ENCODE assay signal across 9 mouse cellular contexts in genomic region chr11:97101722-97102121, GRCm38 (mm10). TPM values are rescaled to one million over a fixed set of nuclear protein-coding genes. Genes with fewer than 3 reads are reported as not detected.
DNase-seq lines count a peak whose midpoint lies in the region; ATAC-seq and TF ChIP-seq lines count a peak whose summit lies in the region.
"Had no signal": no experiment of that assay in that cellular context is flagged by ENCODE, and none has a peak within 500 bp of the region (broad histone marks: within the 10 kb centered on the region; RNA-seq: fewer than 3 reads in every experiment).

No protein-coding gene starts in this region.

- WGBS in neural tube, embryonic 15.5 days, result 20% methylated on average over 9 of the region's 9 CpGs
- WGBS in lung, embryonic 14.5 days, result 16% methylated on average over 9 of the region's 9 CpGs
- 12% methylated on average over 9 of the region's 9 CpGs for WGBS in spleen, adult 2 months
- 23% methylated on average over 9 of the region's 9 CpGs for WGBS in midbrain, embryonic 13.5 days

- no peak overlapping the region for H3K27ac ChIP-seq in neural tube, embryonic 15.5 days (replicated peaks)
- H3K27ac ChIP-seq in lung, embryonic 14.5 days (ENCODE audit: low read depth), result no peak overlapping the region
- H3K27ac ChIP-seq in spleen, adult 2 months (ENCODE audit: insufficient read depth, low read length), result no peak overlapping the region
- no peak overlapping the region for H3K27ac ChIP-seq in midbrain, embryonic 13.5 days
- H3K27ac ChIP-seq: heart, embryonic 13.5 days had no signal

- H3K36me3 ChIP-seq in neural tube, embryonic 15.5 days, result no peaks in the 10 kb centered on the region
- no peaks in the 10 kb centered on the region for H3K36me3 ChIP-seq in lung, embryonic 14.5 days (ENCODE audit: insufficient read depth)
- H3K36me3 ChIP-seq in spleen, adult 2 months (ENCODE audit: control insufficient read depth, insufficient read depth, low read length), result peaks cover 1% of the 10 kb centered on the region; the same call in 1 of the 2 replicates
- H3K36me3 ChIP-seq in midbrain, embryonic 13.5 days, result no peaks in the 10 kb centered on the region
- H3K36me3 ChIP-seq: heart, embryonic 13.5 days had no signal

- no peak for TF ChIP-seq POLR2A in spleen, adult 2 months (IDR thresholded peaks at IDR 0.05; ENCODE audit: low read depth, low read length)

- no peak overlapping the region for H3K9ac ChIP-seq in neural tube, embryonic 15.5 days (replicated peaks)
- H3K9ac ChIP-seq in lung, embryonic 14.5 days, result no peak overlapping the region
- H3K9ac ChIP-seq in midbrain, embryonic 13.5 days (replicated peaks), result no peak overlapping the region
- H3K9ac ChIP-seq: heart, embryonic 13.5 days had no signal

- no peaks in the 10 kb centered on the region for H3K9me3 ChIP-seq in neural tube, embryonic 15.5 days (replicated peaks)
- no peaks in the 10 kb centered on the region for H3K9me3 ChIP-seq in lung, embryonic 14.5 days (ENCODE audit: low read depth, low read length)
- H3K9me3 ChIP-seq in midbrain, embryonic 13.5 days, result no peaks in the 10 kb centered on the region
- H3K9me3 ChIP-seq: heart, embryonic 13.5 days had no signal

- peak; percentile 84 for TF ChIP-seq CTCF in lung, embryonic 14.5 days (IDR thresholded peaks at IDR 0.05; ENCODE audit: low read depth)
- TF ChIP-seq CTCF in spleen, adult 2 months (IDR thresholded peaks at IDR 0.05; ENCODE audit: extremely low read depth, insufficient read depth, insufficient read length, insufficient replicate concordance), result peak; percentile 85; the same call in 1 of the 2 replicates

- no peak for ATAC-seq in neural tube, embryonic 15.5 days (ENCODE audit: low FRiP score)
- ATAC-seq in inflammation-experienced regulatory T-cells, adult 6 months, result peak; percentile 60
- ATAC-seq in lung, embryonic 14.5 days (ENCODE audit: insufficient read depth), result no peak
- no peak for ATAC-seq in midbrain, embryonic 13.5 days

- peaks cover 29% of the 10 kb centered on the region for H3K27me3 ChIP-seq in neural tube, embryonic 15.5 days (replicated peaks)
- peaks cover 26% of the 10 kb centered on the region; the same call in 1 of the 2 replicates for H3K27me3 ChIP-seq in lung, embryonic 14.5 days (ENCODE audit: insufficient read depth, low read length)
- H3K27me3 ChIP-seq in spleen, adult 2 months (ENCODE audit: control insufficient read depth, insufficient read depth, low read length), result peaks cover 3% of the 10 kb centered on the region; the same call in 1 of the 2 replicates
- peaks cover 34% of the 10 kb centered on the region for H3K27me3 ChIP-seq in midbrain, embryonic 13.5 days

- H3K4me3 ChIP-seq in neural tube, embryonic 15.5 days (replicated peaks), result no peak overlapping the region
- no peak overlapping the region for H3K4me3 ChIP-seq in lung, embryonic 14.5 days (ENCODE audit: low read depth, low read length)
- H3K4me3 ChIP-seq in spleen, adult 2 months (ENCODE audit: extremely low read depth, insufficient read depth, insufficient read length), result no peak overlapping the region
- H3K4me3 ChIP-seq in midbrain, embryonic 13.5 days (replicated peaks), result no peak overlapping the region
- H3K4me3 ChIP-seq: heart, embryonic 13.5 days had no signal

- DNase-seq in neural tube, embryonic 10.5 days (ENCODE audit: extremely low spot score, low spot score), result peak; percentile 65
- peak; percentile 64 for DNase-seq in adrenal gland, adult 2 months
- peak; percentile 70 for DNase-seq in embryo, embryonic 10 days (ENCODE audit: low spot score)
- DNase-seq in lung, embryonic 14.5 days, result peak; percentile 75
- peak; percentile 47 to 75 for DNase-seq in spleen, adult 2 months (ENCODE audit: low read depth in 1 of 2, low spot score in 2 of 2)

- H3K4me1 ChIP-seq in neural tube, embryonic 15.5 days, result no peaks in the 10 kb centered on the region
- no peaks in the 10 kb centered on the region for H3K4me1 ChIP-seq in lung, embryonic 14.5 days (ENCODE audit: insufficient read depth)
- H3K4me1 ChIP-seq in spleen, adult 2 months (ENCODE audit: control insufficient read depth, insufficient read depth, insufficient read length), result peaks cover 2% of the 10 kb centered on the region; the same call in 1 of the 2 replicates
- no peaks in the 10 kb centered on the region for H3K4me1 ChIP-seq in midbrain, embryonic 13.5 days (replicated peaks)

- H3K4me2 ChIP-seq in neural tube, embryonic 15.5 days, result no peak overlapping the region
- no peak overlapping the region for H3K4me2 ChIP-seq in lung, embryonic 14.5 days
- no peak overlapping the region for H3K4me2 ChIP-seq in midbrain, embryonic 13.5 days (replicated peaks)
- H3K4me2 ChIP-seq: heart, embryonic 13.5 days had no signal

RNA-seq across cellular contexts. Expression of gene Tbx21, which starts 13.4 kb away (rescaled TPM):
- 0.23 and 0.43 TPM in 2 replicates for polyA plus RNA-seq in neural tube, embryonic 15.5 days (2015; fragmentation: Nextera tagmentation; extraction: Ambion mirVana)
- total RNA-seq in adrenal gland, adult 2 months (2021), result under 1 TPM; 0.26 to 0.31 TPM
- 0.53 and 0.73 TPM in 2 replicates for polyA plus RNA-seq in adrenal gland, adult 2 months (2012; rRNA removed)
- polyA plus RNA-seq in inflammation-experienced regulatory T-cells, adult 6 months (2017; shearing (Covaris generic)), result 10 to 100 TPM in 1 of 3 experiments, 1 to 10 TPM in 2; 3.4 to 20.9 (median 3.6) TPM
- polyA plus RNA-seq in lung, embryonic 14.5 days (2014; fragmentation: Nextera tagmentation; extraction: Ambion mirVana), result not detected in 2 replicates
- 10.9 and 14.4 TPM in 2 replicates for polyA plus RNA-seq in spleen, adult 2 months (2012; rRNA removed)
- polyA plus RNA-seq in midbrain, embryonic 13.5 days (2015; fragmentation: Nextera tagmentation; extraction: Ambion mirVana), result 0.08 and 0.16 TPM in 2 replicates
- polyA plus RNA-seq: heart, embryonic 13.5 days had no signal

RNA-seq across cellular contexts. Expression of gene Tbkbp1, which starts 49.6 kb away (rescaled TPM):
- 8.8 and 9.5 TPM in 2 replicates for polyA plus RNA-seq in neural tube, embryonic 15.5 days (2015; fragmentation: Nextera tagmentation; extraction: Ambion mirVana)
- 10 to 100 TPM in 1 of 2 experiments, 1 to 10 TPM in 1; 9.7 to 13.1 TPM for total RNA-seq in adrenal gland, adult 2 months (2021)
- 33.8 and 53.8 TPM in 2 replicates for polyA plus RNA-seq in adrenal gland, adult 2 months (2012; rRNA removed)
- polyA plus RNA-seq in inflammation-experienced regulatory T-cells, adult 6 months (2017; shearing (Covaris generic)), result under 1 TPM in 2 of 3 experiments, not detected in 1; 0.21 to 0.44 TPM
- 9.4 and 10.8 TPM in 2 replicates for polyA plus RNA-seq in lung, embryonic 14.5 days (2014; fragmentation: Nextera tagmentation; extraction: Ambion mirVana)
- 16.3 and 20.0 TPM in 2 replicates for polyA plus RNA-seq in spleen, adult 2 months (2012; rRNA removed)
- 5.6 and 6.7 TPM in 2 replicates for polyA plus RNA-seq in midbrain, embryonic 13.5 days (2015; fragmentation: Nextera tagmentation; extraction: Ambion mirVana)

RNA-seq across cellular contexts. Expression of gene Osbpl7, which starts 51.3 kb away (rescaled TPM):
- 10.4 and 12.7 TPM in 2 replicates for polyA plus RNA-seq in neural tube, embryonic 15.5 days (2015; fragmentation: Nextera tagmentation; extraction: Ambion mirVana)
- total RNA-seq in adrenal gland, adult 2 months (2021), result 10 to 100 TPM in 1 of 2 experiments, 1 to 10 TPM in 1; 7.4 to 12.7 TPM
- polyA plus RNA-seq in adrenal gland, adult 2 months (2012; rRNA removed), result 14.8 and 16.0 TPM in 2 replicates
- polyA plus RNA-seq in inflammation-experienced regulatory T-cells, adult 6 months (2017; shearing (Covaris generic)), result 10 to 100 TPM; 22.8 to 30.5 (median 25.3) TPM
- polyA plus RNA-seq in lung, embryonic 14.5 days (2014; fragmentation: Nextera tagmentation; extraction: Ambion mirVana), result 6.3 and 12.8 TPM in 2 replicates
- 19.1 and 23.4 TPM in 2 replicates for polyA plus RNA-seq in spleen, adult 2 months (2012; rRNA removed)
- 11.3 and 11.8 TPM in 2 replicates for polyA plus RNA-seq in midbrain, embryonic 13.5 days (2015; fragmentation: Nextera tagmentation; extraction: Ambion mirVana)
